Mouse (Mus musculus) myocyte (in vitro differentiated cells): ENCODE results near the gene Grik4. TPM values are rescaled to one million over a fixed set of nuclear protein-coding genes. Genes with fewer than 3 reads are reported as not detected.

ENCODE experiments used
- H3K27me3 ChIP-seq: one replicate; pipeline ENCODE4 v1.6.1; 2011; ENCODE audit not compliant: control insufficient read depth, insufficient read depth, insufficient read length
- H3K36me3 ChIP-seq: one replicate; pipeline ENCODE4 v1.6.1; 2011; ENCODE audit not compliant: control insufficient read depth, insufficient read depth
- H3K4me2 ChIP-seq: one replicate; pipeline ENCODE4 v1.6.1; 2011; ENCODE audit warnings: low read depth, control low read depth
- H3K4me3 ChIP-seq: one replicate; pipeline ENCODE4 v1.5.1; 2011; ENCODE audit warnings: mild to moderate bottlenecking, control low read depth, moderate library complexity
- H3K79me2 ChIP-seq: one replicate; pipeline ENCODE4 v1.6.1; 2011; ENCODE audit not compliant: control insufficient read depth, insufficient read depth
- H3ac ChIP-seq: one replicate; pipeline ENCODE4 v1.6.1; 2011; ENCODE audit not compliant: control insufficient read depth, insufficient read length
- CEBPB ChIP-seq: IDR thresholded peaks from 2 replicates; pipeline ENCODE4 v1.6.1; 2011; ENCODE audit warnings: mild to moderate bottlenecking, moderate library complexity; ENCODE audit not compliant: poor library complexity, insufficient read depth, severe bottlenecking
- E2F4 ChIP-seq: IDR thresholded peaks from one replicate; pipeline ENCODE4 v1.6.1; 2011; ENCODE audit warnings: mild to moderate bottlenecking, control low read depth, moderate library complexity; ENCODE audit not compliant: insufficient read depth
- MAX ChIP-seq: IDR thresholded peaks from one replicate; pipeline ENCODE4 v1.6.1; 2011; ENCODE audit warnings: low read depth, mild to moderate bottlenecking, control low read depth
- MYOD1 ChIP-seq, 3 experiments: IDR thresholded peaks; one replicate each; pipeline ENCODE4 v1.6.1; 2011; ENCODE audit warnings: control low read depth in 2 of 3, low read depth in 2 of 3, mild to moderate bottlenecking in 2 of 3, moderate library complexity in 1 of 3; ENCODE audit not compliant: insufficient read length in 2 of 3, control insufficient read depth in 1 of 3
- MYOG ChIP-seq, 3 experiments: IDR thresholded peaks; one replicate each; pipeline ENCODE4 v1.6.1; 2011; ENCODE audit warnings: control low read depth in 2 of 3, low read depth in 2 of 3, mild to moderate bottlenecking in 2 of 3; ENCODE audit not compliant: insufficient read length in 2 of 3, control insufficient read depth in 1 of 3, insufficient read depth in 1 of 3
- POLR2A ChIP-seq: IDR thresholded peaks from one replicate; pipeline ENCODE4 v1.6.1; 2011; ENCODE audit warnings: low read depth, mild to moderate bottlenecking, control low read depth, moderate library complexity; ENCODE audit not compliant: insufficient read length
- POLR2AphosphoS2 ChIP-seq: IDR thresholded peaks from one replicate; pipeline ENCODE4 v1.6.1; 2011; ENCODE audit warnings: low read depth, control low read depth; ENCODE audit not compliant: insufficient read length
- REST ChIP-seq: IDR thresholded peaks from one replicate; pipeline ENCODE4 v1.6.1; 2011; ENCODE audit warnings: mild to moderate bottlenecking, control low read depth, moderate library complexity; ENCODE audit not compliant: insufficient read depth, insufficient read length
- SRF ChIP-seq: IDR thresholded peaks from one replicate; pipeline ENCODE4 v1.6.1; 2011; ENCODE audit warnings: low read depth; ENCODE audit not compliant: control insufficient read depth, insufficient read length
- TCF12 ChIP-seq: IDR thresholded peaks from one replicate; pipeline ENCODE4 v1.6.1; 2011; ENCODE audit warnings: mild to moderate bottlenecking, control low read depth; ENCODE audit not compliant: poor library complexity, insufficient read depth, severe bottlenecking
- TCF3 ChIP-seq: IDR thresholded peaks from one replicate; pipeline ENCODE4 v1.6.1; 2011; ENCODE audit warnings: low read depth, control low read depth; ENCODE audit not compliant: insufficient read length
- USF1 ChIP-seq: IDR thresholded peaks from one replicate; pipeline ENCODE4 v1.6.1; 2011; ENCODE audit warnings: low read depth, mild to moderate bottlenecking, control low read depth, moderate library complexity
- polyA plus RNA-seq: library from polyadenylated mRNA; unstranded; fragments of >200 nt; fragmentation: generic; extraction: Trizol; gene quantifications from one replicate; pipeline ENCODE4 v1.2.1, GENCODE M21; 2012; ENCODE audit warnings: missing spikeins

The Grik4 gene
- polyA plus RNA-seq, 1 experiment = not detected

DNA sequence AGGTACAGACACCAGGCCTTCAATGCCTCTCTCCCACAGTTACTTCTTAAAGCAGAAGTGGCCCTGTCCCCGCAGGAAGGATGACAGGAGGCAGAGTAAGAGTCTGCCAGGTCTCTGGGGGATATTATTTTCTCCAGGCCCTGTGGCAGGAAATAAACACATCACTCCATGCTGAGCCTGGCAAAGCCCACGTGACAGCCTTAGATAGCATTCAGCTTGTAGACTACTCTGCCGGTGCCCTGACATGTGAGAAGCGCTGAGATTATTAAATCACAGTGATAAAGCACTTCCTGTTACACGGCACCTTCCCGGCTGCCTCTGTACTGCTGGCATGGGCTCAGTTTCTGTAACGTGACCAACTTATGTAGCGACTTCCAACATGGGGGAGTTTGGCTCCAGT lies 148.4 kb downstream of the Grik4 start:
- Histone ChIP-seq H3K79me2 (no peaks in the 10 kb centered on the region), H3K36me3 (no peaks in the 10 kb centered on the region), H3K27me3 (peaks cover 23% of the 10 kb centered on the region), H3K4me3 (no peak overlapping the region), H3ac (no peak overlapping the region), H3K4me2 (no peak overlapping the region)
- no peak for TF ChIP-seq POLR2A
- no peak for TF ChIP-seq MYOD1 (IDR thresholded peaks at IDR 0.05; ENCODE audit: control insufficient read depth in 1 of 3, insufficient read length in 2 of 3, low read depth in 2 of 3)
- no peak for TF ChIP-seq USF1
- no peak for TF ChIP-seq CEBPB
- no peak for TF ChIP-seq POLR2AphosphoS2
- TF ChIP-seq MAX = no peak
- TF ChIP-seq REST = no peak
- no peak for TF ChIP-seq SRF
- TF ChIP-seq TCF12 = no peak
- TF ChIP-seq TCF3 = no peak
- TF ChIP-seq E2F4 = no peak
- TF ChIP-seq MYOG (IDR thresholded peaks at IDR 0.05; ENCODE audit: control insufficient read depth in 1 of 3, insufficient read depth in 1 of 3, insufficient read length in 2 of 3, low read depth in 2 of 3) = no peak

DNA sequence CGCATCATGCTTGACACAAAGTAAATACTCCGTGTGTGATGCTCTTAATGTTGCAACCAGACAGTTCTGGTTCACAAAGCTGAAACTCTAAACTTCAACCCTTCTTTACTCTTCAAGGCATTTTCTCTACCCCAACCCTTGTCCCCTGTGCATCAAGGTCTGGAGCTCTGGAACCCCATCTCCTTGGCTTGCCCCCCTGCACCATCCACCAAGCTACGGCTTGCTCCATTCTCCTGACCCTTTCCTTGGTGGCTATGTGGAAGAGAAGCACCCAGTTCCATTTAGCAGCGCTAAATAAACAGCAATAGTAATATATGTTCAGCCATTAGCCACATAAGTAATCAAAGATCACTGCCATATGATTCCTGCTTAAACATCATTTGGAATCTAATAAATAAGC lies 150.3 kb downstream of the Grik4 start:
- Histone ChIP-seq H3K36me3 (no peaks in the 10 kb centered on the region), H3K4me2 (no peak overlapping the region), H3K4me3 (no peak overlapping the region), H3ac (no peak overlapping the region), H3K79me2 (no peaks in the 10 kb centered on the region), H3K27me3 (peaks cover 19% of the 10 kb centered on the region)
- TF ChIP-seq POLR2AphosphoS2 (no peak), REST (no peak), TCF3 (no peak)

DNA sequence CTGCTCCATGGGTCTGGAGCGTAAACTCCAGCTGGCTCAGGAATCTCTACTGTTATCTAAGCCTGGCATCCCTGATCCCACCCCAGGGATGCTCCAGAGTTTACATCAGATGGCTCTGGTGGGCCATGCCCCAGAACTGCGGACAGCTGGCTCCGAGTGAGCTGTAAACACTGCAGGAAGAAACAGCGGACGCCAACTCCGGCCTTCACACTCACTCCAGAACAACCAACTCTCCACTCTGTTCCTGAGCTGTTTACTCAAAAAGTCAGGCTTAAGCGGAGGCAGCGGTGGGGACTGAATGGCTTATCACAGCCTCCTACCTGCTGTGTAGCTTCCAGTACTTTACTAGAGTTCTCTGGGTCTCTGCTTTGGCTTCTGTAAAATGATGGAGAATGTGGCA lies 150.7 kb downstream of the Grik4 start:
- Histone ChIP-seq H3K79me2 (no peaks in the 10 kb centered on the region), H3K36me3 (no peaks in the 10 kb centered on the region), H3K4me3 (no peak overlapping the region), H3K27me3 (peaks cover 17% of the 10 kb centered on the region), H3ac (no peak overlapping the region), H3K4me2 (no peak overlapping the region)
- TF ChIP-seq POLR2AphosphoS2 (no peak), CEBPB (no peak), TCF12 (no peak), MYOG (IDR thresholded peaks at IDR 0.05; ENCODE audit: control insufficient read depth in 1 of 3, insufficient read depth in 1 of 3, insufficient read length in 2 of 3, low read depth in 2 of 3) (no peak), USF1 (no peak), MAX (no peak), TCF3 (no peak), MYOD1 (IDR thresholded peaks at IDR 0.05; ENCODE audit: control insufficient read depth in 1 of 3, insufficient read length in 2 of 3, low read depth in 2 of 3) (no peak), REST (no peak), POLR2A (no peak), E2F4 (no peak), SRF (no peak)

DNA sequence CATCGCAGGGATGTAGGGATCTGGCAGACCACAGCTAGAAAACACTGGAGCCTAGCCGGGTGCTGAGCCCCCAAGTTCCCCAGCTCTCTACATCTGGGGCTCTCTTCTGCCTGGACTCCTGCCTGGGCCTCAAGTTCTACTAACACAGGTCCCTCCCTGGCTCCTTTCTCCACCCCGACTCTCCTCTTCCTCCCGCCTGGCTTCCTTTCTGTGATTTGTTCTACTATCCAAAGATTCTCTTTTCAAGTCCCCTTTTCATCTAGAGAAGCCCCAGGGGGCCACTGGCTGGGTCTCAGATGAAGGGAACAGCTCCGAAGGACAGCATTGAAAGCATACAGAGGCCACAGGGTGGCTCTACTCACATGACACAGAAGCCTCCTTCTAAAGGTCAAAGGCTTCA lies 151.9 kb downstream of the Grik4 start:
- TF ChIP-seq SRF = no peak
- no peak for TF ChIP-seq TCF12
- TF ChIP-seq E2F4 = no peak
- no peak for TF ChIP-seq TCF3
- no peak for TF ChIP-seq POLR2A
- TF ChIP-seq MYOG (IDR thresholded peaks at IDR 0.05; ENCODE audit: control insufficient read depth in 1 of 3, insufficient read depth in 1 of 3, insufficient read length in 2 of 3, low read depth in 2 of 3) = no peak
- no peak for TF ChIP-seq POLR2AphosphoS2
- no peak for TF ChIP-seq MAX
- no peak for TF ChIP-seq USF1
- no peak for TF ChIP-seq MYOD1 (IDR thresholded peaks at IDR 0.05; ENCODE audit: control insufficient read depth in 1 of 3, insufficient read length in 2 of 3, low read depth in 2 of 3)
- TF ChIP-seq REST = no peak
- no peaks in the 10 kb centered on the region for H3K36me3 ChIP-seq
- no peaks in the 10 kb centered on the region for H3K79me2 ChIP-seq
- no peak overlapping the region for H3K4me3 ChIP-seq
- H3K4me2 ChIP-seq = no peak overlapping the region
- no peak overlapping the region for H3ac ChIP-seq
- H3K27me3 ChIP-seq = peaks cover 18% of the 10 kb centered on the region

DNA sequence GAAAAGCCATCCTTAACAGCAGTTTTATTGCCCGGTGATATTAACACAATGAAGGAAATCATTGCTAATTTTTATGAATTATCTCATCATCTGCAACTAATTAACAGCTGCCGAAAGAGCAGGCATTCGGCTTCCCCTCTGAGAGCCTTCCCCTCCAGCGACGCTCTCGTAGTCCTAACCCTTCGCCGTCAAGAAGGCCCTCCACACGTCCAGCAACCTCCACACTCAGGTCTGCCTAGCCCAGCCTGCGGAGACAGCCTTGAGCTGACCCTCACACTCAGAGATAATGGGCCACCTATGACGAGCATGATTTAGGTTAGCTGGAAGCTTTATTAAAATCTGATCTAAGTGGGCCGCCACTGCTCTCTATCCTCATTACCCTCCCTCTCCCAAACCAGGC lies 152.5 kb downstream of the Grik4 start:
- Histone ChIP-seq H3K27me3 (peaks cover 18% of the 10 kb centered on the region), H3ac (no peak overlapping the region), H3K4me2 (no peak overlapping the region), H3K36me3 (no peaks in the 10 kb centered on the region), H3K4me3 (no peak overlapping the region), H3K79me2 (no peaks in the 10 kb centered on the region)
- TF ChIP-seq MYOD1 (IDR thresholded peaks at IDR 0.05; ENCODE audit: control insufficient read depth in 1 of 3, insufficient read length in 2 of 3, low read depth in 2 of 3) = no peak
- no peak for TF ChIP-seq POLR2AphosphoS2
- TF ChIP-seq MAX = no peak
- no peak for TF ChIP-seq E2F4
- TF ChIP-seq SRF = no peak
- TF ChIP-seq POLR2A = no peak
- no peak for TF ChIP-seq MYOG (IDR thresholded peaks at IDR 0.05; ENCODE audit: control insufficient read depth in 1 of 3, insufficient read depth in 1 of 3, insufficient read length in 2 of 3, low read depth in 2 of 3)
- no peak for TF ChIP-seq CEBPB
- TF ChIP-seq TCF3 = no peak
- TF ChIP-seq REST = no peak
